Mouse (Mus musculus) forebrain, embryonic 14.5 days (tissue): ENCODE data around the gene Tor4a. TPM values are rescaled to one million over a fixed set of nuclear protein-coding genes. Genes with fewer than 3 reads are reported as not detected.

Experiments used
- ATAC-seq: fragments of 200-750 bp; cut with Nextera tagmentation; 2 replicates; pipeline ENCODE4 v1.8.0; 2017; ENCODE audit warnings: mild to moderate bottlenecking, moderate library complexity
- DNase-seq: peaks from one replicate; pipeline ENCODE4 v3.0.0-alpha.2; 2015; ENCODE audit warnings: low spot score
- H3K27ac ChIP-seq: fragments of 300-500 bp; sonication (generic); 2 replicates; pipeline ENCODE4 v1.5.1; 2014; ENCODE audit warnings: low read depth, mild to moderate bottlenecking, control low read depth, low read length, moderate library complexity
- H3K27me3 ChIP-seq: fragments of 300-500 bp; sonication (generic); replicated peaks from 2 replicates; pipeline ENCODE4 v1.6.1; 2014; ENCODE audit warnings: low read length, control low read depth, mixed read lengths; ENCODE audit not compliant: control insufficient read depth, insufficient read depth
- H3K36me3 ChIP-seq: fragments of 300-500 bp; sonication (generic); 2 replicates; pipeline ENCODE4 v1.6.1; 2014; ENCODE audit warnings: low read length, control low read depth; ENCODE audit not compliant: control insufficient read depth, insufficient read depth
- H3K4me1 ChIP-seq: fragments of 300-500 bp; sonication (generic); 2 replicates; pipeline ENCODE4 v1.6.1; 2014; ENCODE audit warnings: antibody characterized with exemption, low read length, control low read depth; ENCODE audit not compliant: control insufficient read depth, insufficient read depth
- H3K4me2 ChIP-seq: fragments of 300-500 bp; sonication (generic); 2 replicates; pipeline ENCODE4 v1.6.1; 2014; ENCODE audit warnings: mild to moderate bottlenecking, control low read depth, low read length
- H3K4me3 ChIP-seq: fragments of 300-500 bp; sonication (generic); 2 replicates; pipeline ENCODE4 v1.5.1; 2014; ENCODE audit warnings: low read depth, low read length, control low read depth
- H3K9ac ChIP-seq: fragments of 300-500 bp; sonication (generic); 2 replicates; pipeline ENCODE4 v1.6.1; 2014; ENCODE audit warnings: mild to moderate bottlenecking, low read length, control low read depth, moderate library complexity
- H3K9me3 ChIP-seq: fragments of 300-500 bp; sonication (generic); replicated peaks from 2 replicates; pipeline ENCODE4 v1.6.1; 2016; ENCODE audit warnings: low read length, control low read depth, mixed read lengths; ENCODE audit not compliant: control insufficient read depth
- WGBS: fragments of 180-500 bp; shearing (Covaris S2); extraction: QIAGEN DNeasy Blood & Tissue Kit; methylation state at CpG from one replicate; pipeline ENCODE4 v1.1.7; 2014; 5-methylcytosine and 5-hydroxymethylcytosine counted together
- polyA plus RNA-seq: library from polyadenylated mRNA; unstranded; fragments of >200 nt; fragmentation: Nextera tagmentation; extraction: Ambion mirVana; gene quantifications from 2 replicates; pipeline ENCODE4 v1.2.1, GENCODE M21; 2014

The Tor4a gene
- polyA plus RNA-seq, 1 experiment from 2014 or later = 0.97 TPM

DNA sequence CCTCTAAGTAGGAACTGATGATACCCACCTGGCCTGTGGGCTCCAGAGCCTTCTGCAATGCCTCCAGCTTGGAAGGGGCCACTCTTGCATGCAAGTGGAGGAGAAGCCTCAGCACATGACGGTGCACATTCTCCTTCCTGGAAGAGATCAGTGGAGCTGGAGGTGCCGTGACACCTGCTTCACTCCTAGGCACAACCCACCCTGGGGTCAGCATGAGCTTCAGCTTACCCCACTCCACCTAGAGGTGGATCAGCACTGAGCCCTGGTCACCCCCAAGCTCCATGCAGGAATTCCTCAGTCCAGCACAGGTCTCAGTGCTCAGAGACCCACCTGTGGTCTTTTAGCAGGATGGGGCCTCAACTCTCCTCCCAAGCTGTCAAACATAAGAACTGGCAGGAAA lies 3.9 kb upstream of the Tor4a start:
- WGBS = 90% methylated on average over 2 of the region's 2 CpGs
- no peak for ATAC-seq

DNA sequence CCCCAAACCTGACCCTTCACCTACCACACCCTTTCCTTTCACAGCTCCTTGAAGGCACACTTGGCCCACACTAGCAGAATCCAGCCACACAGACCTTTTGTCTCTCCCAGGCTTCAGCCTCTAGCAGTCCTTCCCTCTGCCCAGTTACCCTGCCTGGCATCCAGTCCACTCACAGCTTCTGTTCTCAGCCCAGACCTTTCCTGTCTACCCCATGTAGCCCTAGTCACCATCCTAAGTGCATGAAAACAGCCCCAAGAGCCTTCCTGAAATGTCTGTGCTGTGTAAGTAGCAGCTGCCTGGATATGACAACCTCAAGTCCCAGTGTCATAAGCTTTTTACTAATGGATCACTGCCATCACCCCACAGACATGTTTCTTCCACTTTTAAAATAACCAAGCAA lies 1.3 kb upstream of the Tor4a start:
- H3K4me1 ChIP-seq = no peaks in the 10 kb centered on the region
- H3K4me2 ChIP-seq = no peak overlapping the region
- H3K27me3 ChIP-seq = peaks cover 26% of the 10 kb centered on the region
- no peak overlapping the region for H3K4me3 ChIP-seq
- DNase-seq = no peak
- peaks cover 49% of the 10 kb centered on the region for H3K36me3 ChIP-seq
- no peaks in the 10 kb centered on the region for H3K9me3 ChIP-seq
- H3K9ac ChIP-seq = no peak overlapping the region
- H3K27ac ChIP-seq = no peak overlapping the region
- no peak for ATAC-seq

More for the DNA sequence above, 3.9 kb upstream of the Tor4a start:
- H3K4me2 ChIP-seq = no peak overlapping the region
- H3K4me1 ChIP-seq = no peaks in the 10 kb centered on the region
- no peak overlapping the region for H3K27ac ChIP-seq
- no peak overlapping the region for H3K9ac ChIP-seq
- H3K4me3 ChIP-seq = no peak overlapping the region
- no peaks in the 10 kb centered on the region for H3K9me3 ChIP-seq
- peaks cover 15% of the 10 kb centered on the region for H3K27me3 ChIP-seq
- peaks cover 76% of the 10 kb centered on the region for H3K36me3 ChIP-seq
- no peak for DNase-seq

GRCm38 (mm10) chr2:25197191-25197590 lies 505 bp upstream of the Tor4a start:
- Histone ChIP-seq H3K4me3 (no peak overlapping the region), H3K4me1 (no peaks in the 10 kb centered on the region), H3K9ac (no peak overlapping the region), H3K27ac (no peak overlapping the region), H3K9me3 (no peaks in the 10 kb centered on the region), H3K4me2 (no peak overlapping the region), H3K27me3 (peaks cover 26% of the 10 kb centered on the region), H3K36me3 (peaks cover 42% of the 10 kb centered on the region)
- 30% methylated on average over 2 of the region's 2 CpGs for WGBS
- DNase-seq = no peak
- ATAC-seq = no peak

DNA sequence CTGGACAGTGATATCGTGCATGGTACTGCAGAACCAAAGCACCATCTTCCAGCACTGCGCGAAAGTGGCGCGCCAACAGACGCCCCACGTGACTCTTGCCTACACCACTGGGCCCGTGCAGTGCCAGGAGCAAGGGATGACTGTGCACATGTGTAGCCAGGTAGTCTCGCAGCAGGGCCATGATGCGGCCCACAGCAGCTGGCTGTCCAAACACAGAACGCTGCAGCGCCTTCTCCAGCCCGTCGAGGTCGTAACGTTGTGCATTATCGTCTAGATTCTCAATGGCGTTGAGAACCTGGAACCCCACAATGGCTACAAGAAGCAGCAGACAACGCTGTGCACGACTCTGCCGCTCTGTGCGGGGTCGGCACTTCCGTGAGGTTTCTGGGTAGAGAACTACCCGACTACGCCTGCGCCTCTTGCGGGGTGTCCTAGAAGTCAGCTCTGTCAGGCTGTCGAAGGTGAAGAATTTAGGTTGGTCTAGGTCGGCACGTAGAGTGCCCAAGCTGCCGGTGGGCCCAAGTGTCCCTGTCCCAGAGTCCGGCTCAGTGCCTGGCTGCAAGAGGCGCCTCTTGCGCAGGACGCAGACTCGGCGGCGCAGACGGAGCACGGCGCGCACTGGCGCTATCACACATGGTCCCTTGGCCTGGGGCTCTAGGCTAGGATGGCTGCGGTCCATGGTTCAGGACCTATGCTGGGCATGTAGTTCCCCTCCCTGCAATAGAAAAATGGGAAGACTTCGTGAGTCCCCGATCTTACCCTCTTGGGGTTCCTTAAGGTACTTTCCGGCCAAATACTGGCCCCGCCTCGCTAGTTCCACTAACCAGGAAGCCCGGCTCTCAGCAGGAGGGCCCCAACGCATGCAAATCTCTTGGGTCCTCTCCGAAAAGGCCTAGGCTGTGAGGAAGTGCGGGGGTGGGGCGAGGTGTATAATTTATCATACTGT lies 1.2 kb downstream of the Tor4a start:
- Histone ChIP-seq H3K4me2 (no peak overlapping the region), H3K4me1 (no peaks in the 10 kb centered on the region), H3K9ac (no peak overlapping the region), H3K36me3 (peaks cover 25% of the 10 kb centered on the region), H3K4me3 (no peak overlapping the region), H3K27me3 (peaks cover 26% of the 10 kb centered on the region), H3K9me3 (no peaks in the 10 kb centered on the region), H3K27ac (no peak overlapping the region)
- 25% methylated on average over 55 of the region's 55 CpGs for WGBS
- DNase-seq = no peak
- ATAC-seq = no peak

DNA sequence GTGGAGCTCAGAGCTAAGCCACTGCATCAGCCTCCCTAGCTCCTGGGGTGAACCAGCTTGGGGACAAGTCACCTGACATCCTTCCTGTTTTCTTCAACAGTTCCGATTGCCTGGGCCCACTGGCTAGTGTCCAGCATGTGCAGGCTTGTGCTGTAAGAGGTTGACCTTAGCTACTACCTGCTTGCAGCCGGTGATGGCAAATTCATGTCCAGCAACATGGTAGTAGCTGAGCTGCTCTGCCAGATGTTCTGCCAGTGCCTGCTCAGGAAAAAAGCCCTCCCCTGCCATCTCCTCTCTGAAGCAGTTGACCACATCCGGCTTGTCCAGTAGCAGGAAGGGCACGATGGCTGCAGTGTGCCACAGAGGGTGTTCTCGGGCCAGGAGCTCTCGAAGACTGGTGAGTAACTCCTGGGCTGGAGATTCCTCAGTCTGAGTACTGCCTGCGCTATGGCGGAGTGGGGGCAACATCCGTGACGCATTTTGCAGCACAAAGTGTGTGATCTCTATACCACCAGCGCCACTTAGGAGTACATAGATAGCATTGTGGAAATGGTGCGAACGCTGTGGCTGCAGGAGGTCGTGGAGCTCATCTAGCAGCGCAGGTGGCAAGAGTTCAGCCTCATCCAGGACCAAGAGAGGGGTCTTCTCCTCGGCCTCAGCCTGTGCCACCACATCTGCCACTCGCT lies 2.1 kb downstream of the Tor4a start:
- Histone ChIP-seq H3K9me3 (no peaks in the 10 kb centered on the region), H3K4me2 (no peak overlapping the region), H3K4me1 (no peaks in the 10 kb centered on the region), H3K36me3 (peaks cover 16% of the 10 kb centered on the region), H3K4me3 (no peak overlapping the region), H3K27ac (no peak overlapping the region), H3K9ac (no peak overlapping the region), H3K27me3 (peaks cover 26% of the 10 kb centered on the region)
- ATAC-seq (no peak), DNase-seq (no peak)
- WGBS = 88% methylated on average over 17 of the region's 17 CpGs

- Histone ChIP-seq H3K27ac (no peak overlapping the region), H3K36me3 (peaks cover 10% of the 10 kb centered on the region; the same call in 1 of the 2 replicates), H3K4me3 (no peak overlapping the region), H3K4me2 (no peak overlapping the region), H3K4me1 (no peaks in the 10 kb centered on the region), H3K27me3 (peaks cover 26% of the 10 kb centered on the region), H3K9me3 (no peaks in the 10 kb centered on the region), H3K9ac (no peak overlapping the region)
- ATAC-seq (no peak), DNase-seq (no peak)
- 73% methylated on average over 5 of the region's 5 CpGs for WGBS
These were observed 2.7 kb downstream of the Tor4a start for GRCm38 (mm10) chr2:25194006-25194405.

- Histone ChIP-seq H3K27me3 (peaks cover 26% of the 10 kb centered on the region), H3K4me1 (no peaks in the 10 kb centered on the region), H3K27ac (no peak overlapping the region), H3K36me3 (peaks cover 5% of the 10 kb centered on the region; the same call in 1 of the 2 replicates), H3K4me3 (no peak overlapping the region), H3K9ac (no peak overlapping the region), H3K9me3 (no peaks in the 10 kb centered on the region), H3K4me2 (no peak overlapping the region)
- ATAC-seq (peak; percentile 82), DNase-seq (peak; percentile 92)
- WGBS = 3% methylated on average over 6 of the region's 6 CpGs
These were observed 3.3 kb downstream of the Tor4a start for GRCm38 (mm10) chr2:25193330-25193770.

DNA sequence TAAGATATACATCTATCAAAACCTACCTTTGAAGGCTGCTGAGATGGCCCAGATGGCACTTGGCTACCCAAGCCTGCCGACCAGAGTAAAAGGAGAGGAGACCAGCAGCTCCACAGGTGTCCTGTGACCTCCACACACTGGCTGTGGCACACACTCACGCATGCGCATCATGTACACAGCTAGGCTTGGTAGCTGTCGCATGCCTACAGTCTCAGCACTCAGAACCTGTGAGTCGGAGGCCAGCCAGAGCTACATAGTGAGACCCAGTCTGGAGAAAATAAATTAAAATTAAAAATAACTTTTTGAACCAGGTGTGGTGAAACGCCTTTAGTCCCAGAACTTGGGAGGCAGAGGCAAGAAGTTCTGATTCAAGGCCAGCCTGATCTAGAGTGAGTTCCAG lies 8.8 kb downstream of the Tor4a start:
- Histone ChIP-seq H3K27ac (no peak overlapping the region), H3K36me3 (peaks cover 5% of the 10 kb centered on the region; the same call in 1 of the 2 replicates), H3K4me1 (peaks cover 18% of the 10 kb centered on the region), H3K27me3 (no peaks in the 10 kb centered on the region), H3K4me3 (no peak overlapping the region), H3K9me3 (no peaks in the 10 kb centered on the region), H3K4me2 (no peak overlapping the region), H3K9ac (no peak overlapping the region)
- WGBS = 84% methylated on average over 6 of the region's 6 CpGs
- ATAC-seq (no peak), DNase-seq (no peak)

GRCm38 (mm10) chr2:25186575-25186930 lies 10.1 kb downstream of the Tor4a start:
- Histone ChIP-seq H3K27ac (peak overlapping the region; percentile 97; the same call in 1 of the 2 replicates), H3K36me3 (peaks cover 5% of the 10 kb centered on the region; the same call in 1 of the 2 replicates), H3K4me2 (peak overlapping the region; percentile 81), H3K27me3 (no peaks in the 10 kb centered on the region), H3K9me3 (no peaks in the 10 kb centered on the region), H3K4me1 (peaks cover 22% of the 10 kb centered on the region), H3K4me3 (peak overlapping the region; percentile 48), H3K9ac (peak overlapping the region; percentile 82)
- ATAC-seq (no peak), DNase-seq (no peak)
- 33% methylated on average over 5 of the region's 5 CpGs for WGBS
